Mouse (Mus musculus) naive thymus-derived CD4-positive, alpha-beta T cell, adult 2 months (primary cell): ENCODE measurements around the gene Fbrsl1.

Experiments used
- DNase-seq: peaks from one replicate; pipeline ENCODE4 v3.0.0-alpha.2; 2011; ENCODE audit warnings: low read depth

The Fbrsl1 gene

DNA sequence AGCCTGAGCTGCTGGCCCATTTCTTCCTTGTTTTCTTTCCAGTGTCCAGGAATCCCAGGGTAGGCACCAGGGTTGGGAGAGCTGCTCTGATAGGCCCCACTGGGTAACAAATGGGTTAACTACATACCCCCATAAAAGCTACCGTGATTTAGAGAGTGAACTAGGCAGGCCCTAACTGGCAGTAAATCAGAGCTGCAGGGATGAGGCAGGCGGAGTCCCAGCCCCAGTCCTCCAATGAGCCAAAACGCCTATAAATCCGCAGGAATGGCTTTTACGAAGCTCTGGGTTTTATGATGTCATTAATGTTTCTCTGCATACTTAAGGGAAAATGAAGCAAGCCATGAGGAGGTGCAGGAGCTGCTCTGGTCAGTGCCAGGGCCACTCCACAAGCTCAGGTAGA, 33.3 kb downstream of the Fbrsl1 start:
- DNase-seq, result no peak

DNA sequence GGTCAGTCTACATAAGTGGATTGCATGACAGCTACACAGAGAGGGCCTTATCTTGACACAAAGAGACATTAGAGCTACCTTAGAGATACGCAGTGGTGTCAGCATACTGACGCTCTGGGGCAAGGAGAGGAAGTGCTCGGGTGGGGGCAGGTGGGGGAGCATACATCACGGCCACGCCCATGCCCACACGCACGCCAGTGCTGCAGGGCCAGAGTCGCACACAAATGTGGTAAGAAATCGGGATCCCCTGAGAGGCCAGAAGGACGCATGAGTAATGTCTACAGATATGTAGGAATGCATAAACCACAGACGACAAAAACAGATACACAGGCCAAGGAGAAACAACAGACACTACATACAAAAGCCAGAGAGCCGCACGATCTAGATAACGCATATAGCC, 35.3 kb downstream of the Fbrsl1 start:
- no peak for DNase-seq

DNA sequence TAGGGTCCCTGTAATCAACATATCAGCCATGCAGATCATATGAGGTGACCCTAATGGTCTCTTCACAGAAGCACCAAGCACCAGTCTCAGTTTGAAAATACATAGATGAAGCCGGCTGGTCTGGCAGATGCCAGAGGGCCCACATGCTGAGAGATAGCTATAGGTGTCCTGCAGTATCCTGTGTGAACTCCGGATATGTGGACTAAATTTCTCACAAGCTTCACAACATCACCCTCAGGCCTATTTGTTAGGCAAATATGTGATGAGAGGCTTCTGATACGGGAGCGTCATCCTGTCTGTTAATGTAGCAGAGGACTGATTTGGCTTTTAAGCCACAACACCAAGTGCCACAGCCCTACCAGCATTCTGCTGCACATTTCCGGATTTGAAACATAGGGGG, 37.9 kb downstream of the Fbrsl1 start:
- DNase-seq, result no peak

DNA sequence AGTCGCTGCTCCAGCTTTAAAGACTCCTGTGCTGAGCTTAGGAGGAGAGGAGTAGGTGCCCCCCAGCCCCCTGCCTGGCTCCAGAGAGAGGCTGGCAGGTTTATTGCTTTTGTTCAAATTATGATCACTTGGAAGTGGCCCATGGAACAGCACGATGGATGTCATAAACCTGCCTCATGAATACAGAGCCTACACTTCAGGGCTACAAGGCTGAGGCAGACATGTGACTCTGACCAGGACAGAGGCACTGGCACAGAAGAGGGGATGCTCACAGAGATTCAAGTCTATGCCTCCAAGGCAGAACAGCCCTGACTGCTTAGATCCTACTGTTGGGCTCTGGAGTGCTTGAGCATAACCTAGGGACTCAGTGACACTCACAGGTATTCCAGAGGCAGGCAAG, 39.3 kb downstream of the Fbrsl1 start:
- DNase-seq, result no peak

DNA sequence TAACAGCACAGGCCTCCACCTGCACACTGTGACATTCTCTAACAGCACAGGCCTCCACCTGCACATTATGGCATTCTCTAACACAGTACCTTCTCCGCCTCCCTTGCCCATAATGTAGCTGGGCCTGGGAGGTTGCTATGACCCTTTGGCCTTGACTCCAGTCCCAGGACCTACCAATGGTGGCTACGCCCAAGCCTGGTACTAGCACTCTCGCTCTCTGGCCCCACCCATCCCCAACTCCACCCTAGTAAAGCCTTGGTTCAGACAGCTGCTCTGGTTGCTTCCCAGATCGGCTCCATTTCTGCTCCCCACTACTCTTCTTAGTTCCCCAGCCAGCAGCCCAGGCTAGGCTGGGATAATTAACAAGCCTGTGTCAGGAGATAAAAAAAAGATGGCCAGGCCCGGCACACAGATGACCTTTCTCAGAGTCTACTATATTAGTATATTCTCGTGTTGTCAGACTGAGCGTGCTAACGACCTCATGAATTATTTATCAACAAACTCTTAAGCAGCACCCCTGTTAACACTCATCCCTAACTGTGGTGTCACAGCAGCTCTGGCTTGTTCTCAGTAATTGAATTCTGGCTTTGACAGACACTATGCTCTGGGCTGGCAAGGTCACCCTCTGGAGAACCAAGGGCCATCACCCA, 42.1 kb downstream of the Fbrsl1 start:
- DNase-seq, result no peak

DNA sequence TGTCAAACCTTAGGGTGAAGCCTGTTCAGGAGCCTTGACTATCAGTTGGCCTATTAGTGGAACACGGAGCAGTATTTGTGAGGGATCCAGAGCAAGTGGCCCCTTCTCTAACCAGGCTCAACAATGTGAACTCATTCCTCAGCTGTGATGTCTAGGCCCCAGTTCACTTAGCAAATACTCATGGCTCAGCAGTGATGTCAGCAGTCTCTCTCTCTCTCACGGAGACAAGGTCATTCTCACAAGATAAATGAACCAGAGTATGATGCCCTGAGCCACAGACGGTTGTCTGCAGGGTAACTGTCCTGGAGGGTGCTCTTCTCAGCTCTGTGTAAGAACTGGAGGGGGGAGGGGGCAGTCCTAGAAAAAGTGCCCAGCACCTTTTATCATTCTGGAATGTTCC, 44.4 kb downstream of the Fbrsl1 start:
- DNase-seq, result no peak

DNA sequence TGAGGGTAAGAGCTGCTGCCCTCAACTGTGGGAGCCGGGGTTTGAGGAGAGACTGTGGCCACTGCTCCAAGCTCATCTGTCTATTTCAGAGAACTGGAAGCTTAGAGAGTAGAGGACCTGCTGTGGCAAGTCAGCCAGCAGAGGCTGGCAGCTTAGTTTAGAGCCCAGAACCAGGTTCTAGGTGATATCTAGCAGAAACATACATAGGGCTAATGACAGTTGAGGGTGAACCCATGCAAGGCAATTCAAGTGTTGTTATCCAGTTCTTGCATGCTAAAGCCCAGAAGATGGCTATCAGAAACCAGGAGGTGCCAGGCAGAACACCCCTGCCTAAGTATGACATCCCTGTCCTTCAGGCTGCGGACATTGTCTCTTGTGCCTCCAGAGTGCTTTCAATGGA, 45.7 kb downstream of the Fbrsl1 start:
- no peak for DNase-seq

DNA sequence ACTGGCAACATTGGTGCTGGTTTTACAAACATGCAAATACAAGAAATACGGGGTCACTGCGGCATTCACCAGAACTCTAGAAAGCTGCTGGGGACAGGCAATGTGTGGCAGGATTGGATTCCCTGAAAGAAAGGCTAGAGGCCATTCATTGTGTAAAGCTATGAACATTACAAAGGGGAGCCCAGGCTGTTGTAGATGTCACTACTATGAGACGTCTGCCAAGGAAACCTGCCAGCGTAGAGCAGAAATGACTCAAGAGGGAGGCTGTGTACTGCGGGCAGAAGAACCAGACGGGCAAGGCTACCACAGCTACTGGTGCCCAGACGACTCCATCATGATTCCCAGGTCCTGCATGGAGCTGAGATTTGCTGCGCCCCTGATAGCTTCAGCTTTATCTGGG, 47.2 kb downstream of the Fbrsl1 start:
- DNase-seq, result no peak

DNA sequence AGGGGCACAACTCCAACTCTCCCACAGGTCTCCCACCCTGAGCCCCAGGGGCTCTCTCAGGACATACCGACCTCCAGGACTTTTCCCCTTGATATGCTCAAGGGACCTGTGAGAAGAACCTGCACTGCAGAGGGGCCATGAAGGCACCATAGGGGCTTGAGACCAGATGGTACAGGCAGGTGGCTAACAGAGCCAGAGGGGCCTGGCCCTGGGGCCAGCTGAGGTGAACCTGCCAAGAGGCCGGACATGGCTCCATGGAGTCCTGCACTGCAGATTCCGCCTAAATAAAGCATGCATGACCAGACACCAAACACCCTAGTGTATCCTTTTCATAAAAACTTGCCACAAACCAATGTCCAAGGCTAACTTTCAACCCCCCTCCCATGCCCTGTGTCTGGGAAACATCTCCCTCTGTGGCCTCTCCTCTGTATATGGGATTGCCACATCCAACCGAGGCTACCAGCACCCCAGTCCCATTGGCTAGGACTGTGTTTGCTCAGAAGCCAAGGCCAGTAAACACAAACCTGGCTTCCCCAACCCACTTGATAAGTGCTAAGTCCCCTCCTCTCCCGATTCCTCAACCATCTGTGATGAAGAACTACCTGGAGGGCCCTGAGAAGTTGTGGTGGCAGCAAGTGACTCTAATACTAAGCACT, 53.2 kb downstream of the Fbrsl1 start:
- DNase-seq, result no peak

DNA sequence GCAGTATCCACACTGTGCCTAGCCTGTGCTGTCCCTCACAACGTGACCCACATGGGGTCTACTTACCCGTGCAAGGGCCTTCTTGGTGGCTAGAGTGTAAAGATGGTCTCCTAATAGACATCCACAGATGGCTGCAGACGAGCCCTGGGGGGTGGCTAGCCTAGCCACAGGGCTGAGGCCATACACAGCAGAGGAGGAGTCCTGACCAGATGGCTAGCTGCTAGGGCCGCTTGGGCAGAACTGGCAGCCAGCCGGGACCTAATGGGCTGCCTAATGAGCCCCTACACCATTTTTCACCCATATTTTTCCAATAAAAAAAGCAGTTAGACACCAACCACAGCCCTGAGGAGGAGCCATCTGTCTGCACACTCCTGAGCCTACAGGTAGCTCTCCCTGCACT, 55.6 kb downstream of the Fbrsl1 start:
- DNase-seq, result no peak

DNA sequence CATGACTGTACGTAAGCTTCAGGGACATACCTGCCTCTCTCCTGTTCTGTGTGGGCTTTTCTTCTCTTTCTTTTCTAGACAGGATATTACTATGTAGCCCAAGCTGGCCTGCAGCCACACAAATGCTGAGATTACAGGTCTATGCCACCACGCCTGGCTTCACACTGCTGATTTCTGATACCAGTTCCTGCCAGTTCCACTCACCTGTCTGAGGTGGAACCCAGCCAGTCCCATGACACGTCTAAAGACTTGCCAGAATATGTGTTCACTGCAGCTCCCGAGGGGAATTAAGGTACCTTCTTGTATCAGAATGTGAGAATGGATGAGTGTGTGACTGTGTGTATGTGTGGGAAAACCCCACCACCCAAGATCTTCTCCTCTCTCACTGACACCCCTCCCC, 57.7 kb downstream of the Fbrsl1 start:
- no peak for DNase-seq

DNA sequence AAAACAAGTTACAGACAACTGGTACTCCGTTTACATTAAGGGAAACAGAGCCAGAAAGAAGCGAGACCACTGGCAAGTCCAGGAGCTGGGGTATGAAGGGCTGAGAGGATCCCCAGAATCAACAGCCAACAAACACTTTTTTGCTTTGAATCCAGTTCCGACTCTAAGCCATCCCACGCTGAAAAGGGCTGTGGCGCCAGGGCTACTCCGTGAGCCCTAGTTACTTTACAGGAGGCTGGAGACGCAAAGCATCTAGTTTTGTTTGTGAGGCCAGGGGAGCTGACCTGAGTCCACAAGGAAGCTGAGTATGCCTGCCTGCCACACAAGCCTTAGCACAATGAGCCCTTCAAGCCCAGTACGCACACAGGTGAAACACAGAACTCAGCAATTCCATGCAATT, 61.0 kb downstream of the Fbrsl1 start:
- no peak for DNase-seq

DNA sequence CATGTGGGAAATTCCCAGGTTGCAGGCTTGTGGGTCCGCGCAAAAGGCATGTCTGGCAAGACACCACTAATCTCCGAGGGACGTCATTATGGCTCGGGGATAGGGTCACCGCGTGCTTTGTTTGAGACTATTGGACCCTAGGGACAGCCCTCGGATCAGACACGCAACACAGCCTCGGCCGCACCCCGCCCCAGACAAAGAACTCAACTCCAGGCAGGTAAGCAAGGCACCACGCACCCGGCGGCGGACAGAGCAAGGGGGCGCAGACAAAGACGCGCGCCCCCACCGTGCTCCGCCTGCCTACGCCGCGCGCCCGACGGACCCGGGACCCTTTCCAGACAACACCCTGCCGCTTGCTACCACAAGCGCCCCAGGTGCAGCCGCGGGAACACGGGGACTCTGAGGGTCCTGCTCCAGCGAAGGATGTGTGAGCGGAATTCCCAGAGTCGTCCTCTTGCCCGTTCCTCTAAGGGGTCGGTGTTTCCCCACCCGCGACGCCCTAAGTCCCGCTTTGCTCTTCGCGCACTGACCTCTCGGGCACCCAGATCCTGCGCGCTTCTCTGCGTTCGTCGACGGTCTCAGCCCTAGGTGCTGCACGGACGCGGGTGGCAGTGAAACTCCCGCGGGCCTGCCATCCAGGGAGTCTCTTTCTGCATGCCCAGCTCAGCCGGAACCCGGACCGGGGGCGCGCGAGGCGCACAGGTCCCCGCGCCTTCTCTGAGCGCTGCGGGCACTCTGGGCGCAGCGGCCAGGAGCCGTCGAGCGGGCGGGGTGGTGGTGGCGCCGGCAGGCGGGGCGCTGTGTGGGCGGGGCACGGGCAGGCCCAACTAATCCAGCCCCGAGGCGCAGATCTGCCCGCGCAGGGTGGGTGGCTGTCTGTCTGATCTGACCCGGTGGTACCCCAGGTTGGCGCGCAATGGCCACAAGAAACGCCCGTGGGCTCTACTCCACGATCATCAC, 61.7 kb downstream of the Fbrsl1 start:
- peak; percentile 29 for DNase-seq

DNA sequence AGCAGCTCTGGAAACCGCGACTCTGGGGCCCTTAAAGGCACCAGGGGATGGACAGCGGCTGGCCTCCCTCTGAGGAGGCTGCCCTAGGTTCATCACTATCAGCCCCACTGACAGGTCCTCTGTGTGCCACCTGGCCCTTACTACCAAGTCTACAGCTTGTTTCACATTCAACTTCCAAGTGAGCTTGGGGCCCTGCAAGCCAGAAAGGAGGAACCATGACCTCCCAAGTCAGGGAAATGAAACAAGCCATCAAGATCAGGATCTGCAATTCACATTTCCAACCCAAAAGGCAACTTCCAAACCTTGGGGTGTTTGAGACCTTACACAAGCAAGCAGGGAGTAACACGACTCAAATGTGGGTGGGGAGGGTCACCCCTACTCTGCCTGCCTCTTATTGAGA, 63.0 kb downstream of the Fbrsl1 start:
- no peak for DNase-seq

DNA sequence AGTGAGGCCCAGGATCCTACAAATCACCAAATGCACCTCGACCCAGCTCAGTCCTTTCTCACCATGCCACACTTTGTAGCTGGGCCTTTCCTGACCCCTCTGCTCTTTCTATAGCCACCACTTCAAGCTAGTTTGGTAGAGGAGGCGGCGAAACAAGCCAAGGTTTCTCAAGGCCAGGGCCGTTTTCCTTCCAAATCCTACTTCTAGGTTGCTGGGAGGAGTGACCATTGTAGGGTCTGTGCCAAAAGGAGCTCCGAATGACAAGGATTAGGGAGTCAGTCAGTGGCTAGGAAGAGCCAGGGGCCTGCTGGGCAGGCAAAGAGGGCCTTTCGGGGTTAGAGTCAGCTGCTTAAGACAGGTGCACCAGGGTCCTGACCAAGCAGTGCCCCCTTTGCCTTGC, 63.8 kb downstream of the Fbrsl1 start:
- DNase-seq, result no peak

DNA sequence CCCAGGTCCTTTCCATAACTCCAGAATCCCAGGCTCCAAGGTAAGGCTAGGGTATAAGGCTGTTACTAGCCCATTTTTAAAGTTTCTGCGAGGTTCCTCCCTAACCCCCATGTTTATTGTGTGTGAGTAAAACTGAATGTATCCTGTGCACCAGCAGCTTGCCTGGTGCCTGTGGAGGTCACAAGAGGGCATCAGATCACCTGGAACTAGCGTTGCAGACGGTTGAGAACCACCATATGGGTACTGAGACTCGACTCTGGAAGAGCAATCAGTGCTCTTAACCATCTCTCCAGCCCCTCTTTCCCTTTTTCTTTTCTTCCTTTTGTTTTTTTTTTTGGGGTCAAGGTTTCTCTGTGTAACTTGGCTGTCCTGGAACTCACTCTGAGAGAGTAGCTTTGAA, 68.5 kb downstream of the Fbrsl1 start:
- no peak for DNase-seq

DNA sequence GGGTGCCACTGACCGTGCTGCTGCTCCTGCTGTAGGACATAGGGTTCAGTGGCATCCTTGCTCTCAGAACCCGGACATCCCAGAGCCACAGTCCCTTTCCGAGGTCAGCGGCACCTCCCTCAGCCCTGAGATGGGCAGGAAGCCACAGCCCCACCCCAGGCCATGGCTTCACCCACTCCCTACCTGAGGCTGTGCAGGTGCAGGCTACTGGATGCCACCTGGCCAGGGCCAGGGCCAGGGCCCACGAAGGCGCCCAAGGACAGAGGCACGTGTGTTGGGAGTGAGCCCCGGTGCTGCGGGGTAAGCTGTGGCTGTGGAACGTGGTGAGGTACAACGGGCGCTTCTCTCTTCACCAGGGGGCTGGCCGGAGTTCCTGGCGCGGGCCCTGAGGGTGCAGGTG, 69.2 kb downstream of the Fbrsl1 start:
- DNase-seq, result no peak

DNA sequence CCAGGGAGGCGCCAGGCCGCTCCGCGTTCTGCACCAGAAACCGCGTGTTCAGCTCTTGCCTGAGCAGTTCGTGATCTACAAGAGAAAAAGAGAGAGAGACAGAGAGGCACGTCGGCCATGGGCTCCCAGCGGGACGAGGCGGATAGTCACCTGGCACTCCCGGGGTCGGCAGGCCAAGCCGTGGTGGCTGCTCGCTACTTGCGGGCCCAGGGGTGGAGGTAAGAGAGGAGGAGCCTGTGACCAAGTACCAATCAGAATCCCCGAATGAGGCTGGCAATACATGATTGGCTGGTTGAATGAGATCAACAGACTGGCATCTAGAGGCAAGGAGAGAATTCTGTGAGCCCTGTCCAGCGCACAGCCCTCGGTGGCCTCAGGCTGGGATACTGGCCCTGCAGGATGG, 70.1 kb downstream of the Fbrsl1 start:
- DNase-seq, result no peak

DNA sequence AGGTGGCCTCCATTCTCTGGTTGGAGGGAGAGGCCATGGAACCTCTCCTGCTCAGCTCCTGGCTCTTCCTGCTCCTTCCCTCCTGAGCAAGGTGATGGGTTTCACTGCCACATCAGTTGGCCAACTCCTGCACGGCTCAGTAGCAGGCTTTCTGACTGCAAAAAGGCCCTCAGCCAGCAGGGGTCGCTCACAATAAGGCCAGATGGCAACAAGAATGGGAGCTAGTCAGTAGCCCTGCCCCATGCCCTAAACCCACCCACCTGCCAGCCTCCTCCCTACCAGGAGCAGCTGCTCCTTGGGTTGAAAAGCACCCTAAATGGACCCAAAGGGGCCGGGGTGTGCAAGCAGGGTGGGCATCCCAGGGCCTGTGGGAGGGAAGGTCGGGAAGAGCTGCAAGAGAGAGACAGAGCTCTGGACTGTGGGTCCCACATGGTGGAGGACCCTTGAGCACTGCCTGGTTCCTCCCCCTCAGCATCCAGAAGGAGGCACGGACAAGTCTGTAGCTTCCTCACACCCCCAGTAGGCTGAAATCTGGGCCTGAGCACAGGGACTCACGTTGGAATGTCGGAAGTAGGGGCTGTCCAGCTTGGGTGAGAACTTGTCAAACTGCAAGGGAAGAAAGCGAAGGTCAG, 71.4 kb downstream of the Fbrsl1 start:
- DNase-seq, result peak; percentile 66

DNA sequence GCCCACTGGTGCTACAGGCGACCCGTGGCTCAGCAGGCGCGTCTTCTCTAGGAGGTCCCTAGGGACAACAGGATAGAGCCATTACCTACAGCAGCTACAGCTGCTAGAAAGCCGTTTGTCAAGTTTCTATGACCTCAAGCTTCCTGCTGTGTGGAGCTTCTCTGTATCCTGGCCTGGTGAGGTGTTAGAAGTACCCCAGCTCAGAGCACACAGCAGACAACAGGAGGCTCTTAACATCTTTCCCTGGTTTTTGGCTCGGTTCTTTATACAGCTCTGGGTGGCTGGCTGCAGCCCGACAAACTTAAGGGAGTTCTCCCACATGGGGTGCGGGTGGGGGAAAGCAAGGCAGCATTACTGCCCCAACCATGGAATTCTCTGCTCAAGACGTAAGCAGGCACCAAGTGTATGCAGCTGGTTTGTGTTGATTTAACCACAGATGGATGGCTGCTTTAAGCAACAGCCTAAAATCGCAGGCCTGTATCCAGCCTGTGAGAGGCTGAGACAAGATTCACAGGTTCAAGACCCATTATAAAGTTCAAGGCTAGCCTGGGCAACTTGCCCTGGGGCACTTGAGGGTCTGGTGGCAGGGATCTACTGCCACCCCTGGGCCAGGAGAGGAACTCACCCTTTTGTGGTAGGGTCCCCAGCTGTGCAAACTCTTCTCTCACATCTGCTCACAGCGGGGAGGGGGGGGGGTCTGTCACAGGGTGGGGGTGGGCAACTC, 84.3 kb downstream of the Fbrsl1 start:
- DNase-seq, result no peak

DNA sequence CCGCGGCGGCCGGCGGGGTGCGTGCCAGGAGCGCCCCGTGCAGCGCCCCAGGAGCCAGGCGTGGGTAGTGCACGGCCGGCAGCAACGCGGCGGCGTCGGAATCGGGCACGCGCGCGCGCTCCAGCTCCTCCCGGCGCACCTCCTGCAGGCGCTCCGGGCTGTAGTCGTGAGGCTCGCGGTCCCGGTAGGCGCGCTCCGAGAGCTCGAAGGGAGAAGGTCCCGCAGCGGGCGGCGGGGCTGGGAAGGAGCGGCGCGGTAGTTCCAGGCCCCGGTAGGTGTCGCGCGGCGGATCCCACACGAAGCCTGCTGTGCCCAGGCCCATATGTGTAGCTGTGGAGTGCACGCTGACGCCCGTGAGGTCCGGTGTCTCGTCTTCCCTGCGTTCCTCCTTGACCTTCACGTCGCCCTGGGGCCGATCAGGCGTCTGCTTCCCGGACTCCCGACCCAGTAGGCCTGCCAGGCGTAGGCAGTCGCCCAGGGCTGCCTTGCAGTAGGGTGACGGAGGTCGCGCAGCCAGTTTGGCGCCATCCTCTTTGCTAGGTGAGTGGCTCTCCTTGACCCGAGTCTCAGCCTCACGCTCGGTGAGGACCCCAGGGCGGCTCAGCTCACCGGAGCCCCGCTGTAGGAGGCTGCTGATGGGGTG, 85.0 kb downstream of the Fbrsl1 start:
- DNase-seq, result peak; percentile 61

DNA sequence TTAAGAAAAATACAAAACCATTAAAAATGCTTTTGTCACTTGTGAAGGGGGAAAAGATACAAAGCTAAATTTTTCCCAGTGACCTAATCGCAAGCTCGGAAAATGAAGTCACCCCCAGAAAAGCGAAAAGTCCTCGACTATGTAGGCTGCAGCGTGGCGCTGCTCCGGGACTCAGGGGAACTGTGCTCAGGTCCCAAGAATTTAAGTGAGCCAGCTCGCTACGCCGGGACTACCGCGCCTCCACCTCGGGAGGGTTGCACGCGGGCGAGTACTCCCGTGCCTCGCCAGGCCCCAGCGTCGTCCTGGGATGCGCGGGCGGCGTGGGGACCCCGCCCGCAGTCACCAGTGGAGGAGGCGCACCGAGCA, 85.5 kb downstream of the Fbrsl1 start:
- DNase-seq, result no peak
